Mouse (Mus musculus) heart, adult 11 months (tissue): ENCODE results near the gene Poc1a.

Experiments used
- DNase-seq: peaks from one replicate; pipeline ENCODE4 v3.0.0; 2022

Gene Poc1a

GRCm38 (mm10) chr9:106265358-106266075 lies 15.3 kb upstream of the Poc1a start:
- no peak for DNase-seq

- no peak for DNase-seq
Measured at GRCm38 (mm10) chr9:106266936-106267657, 13.8 kb upstream of the Poc1a start.

GRCm38 (mm10) chr9:106268421-106268820 lies 12.4 kb upstream of the Poc1a start:
- DNase-seq, result no peak

- no peak for DNase-seq
Measured at GRCm38 (mm10) chr9:106269076-106269788, 11.6 kb upstream of the Poc1a start.

- no peak for DNase-seq
Measured at GRCm38 (mm10) chr9:106269879-106270278, 11.0 kb upstream of the Poc1a start.

GRCm38 (mm10) chr9:106270656-106271055 lies 10.2 kb upstream of the Poc1a start:
- DNase-seq, result no peak

- DNase-seq, result no peak
Measured at GRCm38 (mm10) chr9:106272288-106272687, 8.6 kb upstream of the Poc1a start.

- DNase-seq, result no peak
Measured at GRCm38 (mm10) chr9:106273276-106273675, 7.6 kb upstream of the Poc1a start.

- no peak for DNase-seq
Measured at GRCm38 (mm10) chr9:106273791-106274190, 7.1 kb upstream of the Poc1a start.

- DNase-seq, result no peak
Measured at GRCm38 (mm10) chr9:106274652-106275180, 6.1 kb upstream of the Poc1a start.

- no peak for DNase-seq
Measured at GRCm38 (mm10) chr9:106275806-106276205, 5.1 kb upstream of the Poc1a start.

GRCm38 (mm10) chr9:106280386-106280785 lies 475 bp upstream of the Poc1a start:
- DNase-seq, result peak; percentile 93

- peak; percentile 87 for DNase-seq
Measured at GRCm38 (mm10) chr9:106282024-106282423, 1.2 kb downstream of the Poc1a start.

GRCm38 (mm10) chr9:106287165-106287564 lies 6.3 kb downstream of the Poc1a start:
- peak; percentile 90 for DNase-seq

- peak; percentile 93 for DNase-seq
Measured at GRCm38 (mm10) chr9:106288864-106289263, 8.0 kb downstream of the Poc1a start.

GRCm38 (mm10) chr9:106289841-106290240 lies 9.0 kb downstream of the Poc1a start:
- DNase-seq, result peak; percentile 90

- DNase-seq, result peak; percentile 88
Measured at GRCm38 (mm10) chr9:106290636-106291122, 9.8 kb downstream of the Poc1a start.

- DNase-seq, result peak; percentile 90
Measured at GRCm38 (mm10) chr9:106293569-106294156, 12.8 kb downstream of the Poc1a start.

GRCm38 (mm10) chr9:106296637-106297174 lies 15.8 kb downstream of the Poc1a start:
- peak; percentile 91 for DNase-seq

GRCm38 (mm10) chr9:106300176-106300803 lies 19.4 kb downstream of the Poc1a start:
- no peak for DNase-seq

GRCm38 (mm10) chr9:106300949-106301348 lies 20.1 kb downstream of the Poc1a start:
- no peak for DNase-seq
